Mouse (Mus musculus) left cerebral cortex, postnatal 25 days (tissue): ENCODE results near the gene Txn2. TPM values are rescaled to one million over a fixed set of nuclear protein-coding genes. Genes with fewer than 3 reads are reported as not detected.

Source experiments
- DNase-seq, 2 experiments: peaks; one replicate each; pipeline ENCODE4 v3.0.0; 2022; ENCODE audit warnings: low spot score in 2 of 2, mixed read lengths in 1 of 2
- intact Hi-C: fragments of 180-260 bp; cut with DNase I; formaldehyde crosslinking; loops from one replicate; pipeline ENCODE4 v1.15.1; 2025
- total RNA-seq, 2 experiments: library from RNA; stranded (reverse); gene quantifications; 2 replicates each; pipeline ENCODE4 v1.2.3; 2021

The Txn2 gene
- total RNA-seq, 2 experiments from 2014 or later, result 132 to 135 TPM

GRCm38 (mm10) chr15:77935673-77936375 lies 7.0 kb upstream of the Txn2 start:
- DNase-seq, result peak; percentile 51 to 81
- intact Hi-C loops, result loop anchor here (2.0 kb wide), 3 partner anchors 21 to 185 kb away; partner anchors contain the start of genes Cacng2, Eif3d and Foxred2

GRCm38 (mm10) chr15:77934968-77935367 lies 6.2 kb upstream of the Txn2 start:
- intact Hi-C loops, result loop anchor here (2.0 kb wide), 3 partner anchors 22 to 186 kb away; partner anchors contain the start of genes Cacng2, Eif3d and Foxred2
- DNase-seq, result no peak

GRCm38 (mm10) chr15:77934326-77934725 lies 5.5 kb upstream of the Txn2 start:
- intact Hi-C loops, result loop anchor here (2.0 kb wide), 3 partner anchors 22 to 186 kb away; partner anchors contain the start of genes Cacng2, Eif3d and Foxred2
- no peak for DNase-seq

GRCm38 (mm10) chr15:77933770-77934169 lies 5.0 kb upstream of the Txn2 start:
- peak; percentile 98 to 99 for DNase-seq
- intact Hi-C loops, result loop anchor here (2.0 kb wide), 3 partner anchors 23 to 187 kb away; partner anchors contain the start of genes Cacng2, Eif3d and Foxred2

GRCm38 (mm10) chr15:77933222-77933621 lies 4.4 kb upstream of the Txn2 start:
- DNase-seq, result no peak
- intact Hi-C loops, result no loop called here

GRCm38 (mm10) chr15:77931689-77932016 lies 2.8 kb upstream of the Txn2 start:
- intact Hi-C loops, result no loop called here
- DNase-seq, result no peak

GRCm38 (mm10) chr15:77930986-77931688 lies 2.3 kb upstream of the Txn2 start:
- DNase-seq, result no peak
- intact Hi-C loops, result no loop called here

GRCm38 (mm10) chr15:77929804-77930203 lies 998 bp upstream of the Txn2 start:
- intact Hi-C loops, result loop anchor here (2.0 kb wide), 1 partner anchor 243 kb away; no protein-coding TSS in a partner anchor
- DNase-seq, result no peak

GRCm38 (mm10) chr15:77928091-77928490 lies 715 bp downstream of the Txn2 start:
- intact Hi-C loops, result loop anchor here (2.0 kb wide), 1 partner anchor 245 kb away; no protein-coding TSS in a partner anchor
- no peak for DNase-seq

- DNase-seq, result no peak
- intact Hi-C loops, result no loop called here
These were observed 1.9 kb downstream of the Txn2 start for GRCm38 (mm10) chr15:77926921-77927320.

- no peak for DNase-seq
- intact Hi-C loops, result no loop called here
These were observed 3.6 kb downstream of the Txn2 start for GRCm38 (mm10) chr15:77925195-77925594.

GRCm38 (mm10) chr15:77923267-77924035 lies 5.4 kb downstream of the Txn2 start:
- DNase-seq, result no peak
- intact Hi-C loops, result no loop called here

GRCm38 (mm10) chr15:77922710-77923109 lies 6.1 kb downstream of the Txn2 start:
- no peak for DNase-seq
- intact Hi-C loops, result no loop called here

GRCm38 (mm10) chr15:77921636-77922035 lies 7.2 kb downstream of the Txn2 start:
- no peak for DNase-seq
- intact Hi-C loops, result no loop called here

- DNase-seq, result no peak
- intact Hi-C loops, result no loop called here
These were observed 8.0 kb downstream of the Txn2 start for GRCm38 (mm10) chr15:77920511-77921462.

- intact Hi-C loops, result loop anchor here (2.0 to 5.0 kb wide), 2 partner anchors 39 to 157 kb away; no protein-coding TSS in a partner anchor
- no peak for DNase-seq
These were observed 9.4 kb downstream of the Txn2 start for GRCm38 (mm10) chr15:77919441-77919840.

- intact Hi-C loops, result loop anchor here (1.0 to 5.0 kb wide), 2 partner anchors 142 to 155 kb away; no protein-coding TSS in a partner anchor
- peak; percentile 91 to 96 for DNase-seq
These were observed 11.8 kb downstream of the Txn2 start for GRCm38 (mm10) chr15:77916851-77917544.

- DNase-seq, result no peak
- intact Hi-C loops, result loop anchor here (5.0 kb wide), 1 partner anchor 153 kb away; no protein-coding TSS in a partner anchor
These were observed 13.5 kb downstream of the Txn2 start for GRCm38 (mm10) chr15:77915287-77915686.
